Mouse (Mus musculus): ENCODE data around the gene Rnaset2b. TPM values are rescaled to one million over a fixed set of nuclear protein-coding genes. Genes with fewer than 3 reads are reported as not detected.
A peak's percentile ranks its signal among the peaks of the same experiment; 100 is the strongest.
"Not testable (repeated sequence)": the region's sequence is repeated elsewhere in the genome, so short reads cannot be mapped to it uniquely, and the experiment has no call there.

The Rnaset2b gene
- polyA plus RNA-seq, 1 experiment from 2014 or later: 446 TPM

DNA sequence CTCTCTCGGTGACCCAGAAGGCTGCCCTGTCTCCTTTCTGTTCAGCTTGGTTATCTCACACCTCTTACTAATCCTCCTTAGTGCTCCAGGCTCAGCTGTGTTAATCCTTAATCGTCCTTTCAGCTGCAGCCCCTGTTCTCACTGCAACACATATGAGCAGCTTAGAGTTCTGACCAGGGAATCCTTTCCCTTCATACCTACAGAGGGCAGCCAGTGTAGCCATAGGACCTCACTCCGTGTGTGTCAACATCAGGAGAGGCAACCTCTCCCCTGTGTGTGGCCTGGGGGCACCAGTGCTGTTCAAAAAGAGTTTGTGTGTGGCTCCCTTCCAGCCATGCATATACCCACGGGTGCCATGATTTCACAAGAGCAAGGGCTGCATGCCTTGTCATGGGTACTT, 35.2 kb downstream of the Rnaset2b start:
- not testable (repeated sequence) for H3K4me3 ChIP-seq (ENCODE audit: low read depth, low read length); H3K36me3 ChIP-seq (ENCODE audit: insufficient read depth, low read length); H3K9me3 ChIP-seq (ENCODE audit: low read length); H3K4me1 ChIP-seq (ENCODE audit: insufficient read depth, low read depth, low read length); H3K9ac ChIP-seq (replicated peaks; ENCODE audit: low read depth); ATAC-seq; H3K27ac ChIP-seq (ENCODE audit: low read length); H3K27me3 ChIP-seq (replicated peaks; ENCODE audit: insufficient read depth, low read length); H3K4me2 ChIP-seq (replicated peaks; ENCODE audit: low read depth, low read length); DNase-seq (ENCODE audit: low spot score)
- 44% methylated on average over 3 of the region's 4 CpGs for WGBS

DNA sequence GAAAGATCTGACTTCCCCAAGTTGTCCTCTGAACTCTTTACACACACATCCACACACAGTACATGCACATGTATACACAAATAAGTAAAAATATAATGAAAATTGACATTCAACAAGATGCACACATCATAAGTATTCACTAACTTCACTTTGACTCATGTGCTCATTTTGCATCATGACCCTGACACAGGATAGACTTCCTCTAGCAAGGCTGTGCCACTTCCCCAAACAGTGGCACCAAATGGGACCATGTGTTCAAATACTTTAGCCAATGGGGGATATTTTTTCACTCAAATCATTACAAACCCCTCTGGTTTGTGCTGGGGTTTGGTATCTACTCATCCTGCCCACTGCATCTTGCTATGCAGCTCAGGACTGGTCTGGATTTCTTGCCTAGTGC, 38.5 kb downstream of the Rnaset2b start:
- not testable (repeated sequence) for H3K27me3 ChIP-seq (replicated peaks; ENCODE audit: insufficient read depth, low read length); H3K27ac ChIP-seq (ENCODE audit: low read length); H3K9me3 ChIP-seq (ENCODE audit: low read length); H3K9ac ChIP-seq (replicated peaks; ENCODE audit: low read depth); H3K4me3 ChIP-seq (ENCODE audit: low read depth, low read length); DNase-seq (ENCODE audit: low spot score); H3K4me2 ChIP-seq (replicated peaks; ENCODE audit: low read depth, low read length); ATAC-seq; H3K4me1 ChIP-seq (ENCODE audit: insufficient read depth, low read depth, low read length); H3K36me3 ChIP-seq (ENCODE audit: insufficient read depth, low read length)

DNA sequence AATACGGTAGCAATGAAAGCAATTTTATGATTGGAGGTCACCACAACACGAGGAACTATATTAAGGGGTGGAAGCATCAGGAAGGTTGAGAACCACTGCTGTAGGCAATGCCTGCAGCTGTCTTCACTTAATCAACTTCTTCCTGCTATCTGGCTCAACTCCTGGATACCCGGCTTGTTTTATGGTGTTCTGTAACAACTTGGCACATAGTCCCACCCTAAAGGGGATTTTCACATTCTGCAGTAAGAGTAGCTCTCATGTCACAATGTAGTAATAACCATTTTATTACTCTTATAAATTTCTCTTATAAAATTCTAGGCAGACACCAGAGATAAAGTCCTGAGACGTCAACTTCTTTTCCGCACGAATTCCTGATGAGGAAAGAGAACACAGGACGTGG, 39.0 kb downstream of the Rnaset2b start:
- not testable (repeated sequence) for H3K4me1 ChIP-seq (ENCODE audit: insufficient read depth, low read depth, low read length); H3K9me3 ChIP-seq (ENCODE audit: low read length); DNase-seq (ENCODE audit: low spot score); H3K9ac ChIP-seq (replicated peaks; ENCODE audit: low read depth); H3K4me2 ChIP-seq (replicated peaks; ENCODE audit: low read depth, low read length); H3K27ac ChIP-seq (ENCODE audit: low read length); H3K27me3 ChIP-seq (replicated peaks; ENCODE audit: insufficient read depth, low read length); ATAC-seq; H3K4me3 ChIP-seq (ENCODE audit: low read depth, low read length); H3K36me3 ChIP-seq (ENCODE audit: insufficient read depth, low read length)
- whole genome bisulfite sequencing: no CpG with 5 or more reads among the region's 7 CpGs

DNA sequence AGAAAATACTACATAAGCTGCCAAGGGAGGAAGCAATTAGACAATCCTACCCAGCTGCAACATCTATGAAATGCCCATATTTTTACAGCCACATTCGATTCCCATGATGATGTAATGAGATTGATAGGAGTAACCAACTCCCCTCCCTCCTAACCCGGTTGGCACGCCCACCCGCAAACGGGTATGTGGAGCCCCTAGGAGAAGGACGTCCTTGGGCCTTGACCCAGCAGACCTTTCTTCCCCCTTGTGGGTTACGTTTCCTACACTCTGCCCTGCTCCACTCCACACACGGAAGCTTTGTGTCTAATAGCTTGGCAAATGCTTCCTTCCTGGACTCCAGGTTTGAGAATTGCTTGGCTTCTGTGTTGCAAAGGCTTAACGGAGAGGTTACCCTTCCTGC, 39.5 kb downstream of the Rnaset2b start:
- H3K9me3 ChIP-seq (ENCODE audit: low read length); H3K4me2 ChIP-seq (replicated peaks; ENCODE audit: low read depth, low read length); H3K4me1 ChIP-seq (ENCODE audit: insufficient read depth, low read depth, low read length); ATAC-seq; H3K27me3 ChIP-seq (replicated peaks; ENCODE audit: insufficient read depth, low read length); H3K27ac ChIP-seq (ENCODE audit: low read length); H3K4me3 ChIP-seq (ENCODE audit: low read depth, low read length); H3K9ac ChIP-seq (replicated peaks; ENCODE audit: low read depth); H3K36me3 ChIP-seq (ENCODE audit: insufficient read depth, low read length): not testable (repeated sequence)
- peak; percentile 3 for DNase-seq (ENCODE audit: low spot score)
- 45% methylated on average over 4 of the region's 9 CpGs for WGBS

DNA sequence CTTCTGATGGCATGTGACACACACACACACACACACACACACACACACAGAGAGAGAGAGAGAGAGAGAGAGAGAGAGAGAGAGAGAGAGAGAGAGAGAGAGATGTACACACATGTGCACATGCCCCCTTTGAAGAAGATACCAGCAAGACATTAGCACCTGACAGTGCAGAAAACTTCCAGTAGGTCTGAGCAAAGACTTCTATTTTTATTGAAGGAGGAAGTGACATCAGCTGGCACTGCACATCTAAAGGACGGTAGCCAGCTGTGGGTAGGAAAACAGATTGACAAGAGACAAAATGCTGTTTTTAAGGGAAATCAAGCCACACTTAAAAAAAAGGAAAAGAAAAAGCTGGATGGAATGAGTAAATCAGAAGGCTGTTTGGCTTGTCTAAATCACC, 43.8 kb downstream of the Rnaset2b start:
- not testable (repeated sequence) for H3K9me3 ChIP-seq (ENCODE audit: low read length); H3K27me3 ChIP-seq (replicated peaks; ENCODE audit: insufficient read depth, low read length); ATAC-seq; H3K9ac ChIP-seq (replicated peaks; ENCODE audit: low read depth); H3K4me3 ChIP-seq (ENCODE audit: low read depth, low read length); H3K36me3 ChIP-seq (ENCODE audit: insufficient read depth, low read length); DNase-seq (ENCODE audit: low spot score); H3K4me1 ChIP-seq (ENCODE audit: insufficient read depth, low read depth, low read length); H3K4me2 ChIP-seq (replicated peaks; ENCODE audit: low read depth, low read length); H3K27ac ChIP-seq (ENCODE audit: low read length)
- WGBS: no CpG with 5 or more reads among the region's 1 CpGs

DNA sequence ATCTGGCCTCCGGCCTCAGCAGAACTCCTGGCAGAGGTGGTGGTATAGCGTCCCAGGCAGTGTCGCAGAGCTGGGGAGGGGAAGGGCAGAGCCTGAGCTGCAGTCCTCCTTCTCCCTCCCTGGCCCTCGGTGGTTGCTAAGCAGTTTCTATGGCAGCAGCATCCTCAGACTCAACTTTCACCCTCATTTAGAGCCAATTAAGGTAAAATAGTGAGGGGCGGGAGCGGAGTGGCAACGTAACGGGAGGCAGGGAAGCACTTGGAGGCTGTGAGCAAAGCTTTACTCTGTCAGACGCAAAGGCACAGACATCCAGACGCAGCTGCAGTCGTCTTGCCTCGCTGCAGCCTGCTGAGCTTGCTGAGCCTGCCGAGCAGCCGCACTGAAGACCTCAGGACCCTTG, 54.8 kb downstream of the Rnaset2b start, which contains the start of gene Gm1604a:
Gene Gm1604a (plus strand): TSS at position 312 of the 400 bp plus-strand sequence.
- H3K36me3 ChIP-seq (ENCODE audit: insufficient read depth, low read length); H3K4me1 ChIP-seq (ENCODE audit: insufficient read depth, low read depth, low read length); H3K9me3 ChIP-seq (ENCODE audit: low read length); H3K4me2 ChIP-seq (replicated peaks; ENCODE audit: low read depth, low read length); DNase-seq (ENCODE audit: low spot score); ATAC-seq; H3K4me3 ChIP-seq (ENCODE audit: low read depth, low read length); H3K9ac ChIP-seq (replicated peaks; ENCODE audit: low read depth); H3K27ac ChIP-seq (ENCODE audit: low read length); H3K27me3 ChIP-seq (replicated peaks; ENCODE audit: insufficient read depth, low read length): not testable (repeated sequence)
- WGBS: no CpG with 5 or more reads among the region's 14 CpGs

DNA sequence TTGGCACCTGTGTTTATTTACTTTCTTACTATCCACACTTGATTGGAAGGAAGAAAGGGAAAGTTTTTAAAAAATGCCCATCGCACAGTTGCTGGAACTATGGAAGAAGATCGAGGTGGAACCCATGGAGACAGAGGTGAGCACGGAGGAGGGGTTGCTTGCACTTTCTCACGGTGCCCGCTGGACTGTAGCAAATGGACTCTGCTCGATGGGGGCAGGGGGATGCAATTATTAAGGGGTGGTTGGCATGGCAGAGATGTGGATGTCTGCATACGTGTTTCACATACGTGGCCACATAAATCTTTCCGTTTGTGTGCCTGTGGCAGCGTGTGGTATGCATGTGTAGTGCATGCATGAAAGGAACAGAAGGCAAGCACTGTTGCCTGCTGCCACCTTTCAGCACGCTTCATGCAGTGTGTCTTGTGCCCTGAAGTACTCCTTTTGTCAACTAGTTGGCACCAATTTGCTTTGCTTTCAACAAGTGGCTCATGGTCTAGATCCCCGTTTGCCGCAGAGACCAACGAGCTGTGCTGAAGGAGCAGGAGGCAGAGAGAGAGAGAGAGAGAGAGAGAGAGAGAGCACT, 55.4 kb downstream of the Rnaset2b start:
- DNase-seq (ENCODE audit: low spot score); ATAC-seq; H3K4me3 ChIP-seq (ENCODE audit: low read depth, low read length); H3K9me3 ChIP-seq (ENCODE audit: low read length); H3K9ac ChIP-seq (replicated peaks; ENCODE audit: low read depth); H3K4me2 ChIP-seq (replicated peaks; ENCODE audit: low read depth, low read length); H3K36me3 ChIP-seq (ENCODE audit: insufficient read depth, low read length); H3K4me1 ChIP-seq (ENCODE audit: insufficient read depth, low read depth, low read length); H3K27ac ChIP-seq (ENCODE audit: low read length); H3K27me3 ChIP-seq (replicated peaks; ENCODE audit: insufficient read depth, low read length): not testable (repeated sequence)
- 52% methylated on average over 3 of the region's 14 CpGs for WGBS

DNA sequence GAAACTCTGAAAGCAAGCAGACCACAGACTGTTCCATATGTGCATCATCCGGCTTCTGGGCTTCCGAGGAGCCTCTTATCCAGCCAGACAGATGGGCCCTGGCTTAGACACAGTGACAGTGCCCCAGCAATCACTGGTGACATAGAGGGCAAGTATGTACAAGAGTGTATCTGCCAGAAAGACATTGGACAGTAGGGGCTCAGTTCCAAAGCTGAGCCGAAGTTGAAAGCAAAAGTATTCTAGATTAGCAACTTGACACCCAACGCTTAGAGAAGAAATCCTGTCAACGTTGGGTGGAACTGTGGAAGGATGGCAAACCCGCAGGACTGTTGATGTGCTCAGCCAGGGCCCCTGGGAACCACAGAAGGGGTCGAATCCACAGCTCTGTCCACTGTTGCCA, 59.8 kb downstream of the Rnaset2b start:
- H3K4me3 ChIP-seq (ENCODE audit: low read depth, low read length); ATAC-seq; H3K9me3 ChIP-seq (ENCODE audit: low read length); H3K27me3 ChIP-seq (replicated peaks; ENCODE audit: insufficient read depth, low read length); H3K9ac ChIP-seq (replicated peaks; ENCODE audit: low read depth); H3K4me2 ChIP-seq (replicated peaks; ENCODE audit: low read depth, low read length); DNase-seq (ENCODE audit: low spot score); H3K4me1 ChIP-seq (ENCODE audit: insufficient read depth, low read depth, low read length); H3K27ac ChIP-seq (ENCODE audit: low read length); H3K36me3 ChIP-seq (ENCODE audit: insufficient read depth, low read length): not testable (repeated sequence)
- WGBS: 60% methylated on average over 5 of the region's 7 CpGs

DNA sequence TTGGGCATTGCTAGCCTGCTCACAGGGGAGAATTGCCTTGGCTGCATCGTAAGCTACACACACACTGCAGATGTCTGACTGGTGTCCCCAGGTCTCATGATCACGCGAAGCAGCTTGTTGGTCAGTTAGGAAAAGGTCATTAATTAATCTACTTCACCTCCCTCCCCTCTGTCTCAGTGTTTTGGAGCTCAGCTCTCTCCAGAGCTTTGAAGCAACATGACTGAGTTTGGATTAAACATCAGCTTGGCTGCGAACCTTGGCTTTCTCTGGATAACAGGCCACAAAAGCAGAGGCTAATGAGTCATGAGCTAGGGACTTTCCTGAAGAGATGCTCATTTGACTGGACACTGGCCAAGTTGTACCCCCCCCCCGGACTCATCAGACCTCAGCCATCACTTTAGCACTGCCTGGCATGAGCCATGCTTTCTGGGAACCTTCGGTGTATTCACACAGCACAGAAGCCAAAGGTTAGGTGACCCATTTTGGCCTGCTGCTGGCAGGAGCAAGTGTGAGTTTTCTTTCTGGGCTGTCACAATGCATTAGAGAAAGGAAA, 60.3 kb downstream of the Rnaset2b start:
- not testable (repeated sequence) for H3K9me3 ChIP-seq (ENCODE audit: low read length)

More for the DNA sequence above, 60.3 kb downstream of the Rnaset2b start:
- peak; percentile 52 for ATAC-seq
- DNase-seq (ENCODE audit: low spot score): peak; percentile 4
- not testable (repeated sequence) for H3K4me2 ChIP-seq (replicated peaks; ENCODE audit: low read depth, low read length); H3K27ac ChIP-seq (ENCODE audit: low read length); H3K9ac ChIP-seq (replicated peaks; ENCODE audit: low read depth); H3K4me1 ChIP-seq (ENCODE audit: insufficient read depth, low read depth, low read length); H3K27me3 ChIP-seq (replicated peaks; ENCODE audit: insufficient read depth, low read length); H3K4me3 ChIP-seq (ENCODE audit: low read depth, low read length); H3K36me3 ChIP-seq (ENCODE audit: insufficient read depth, low read length)
- 50% methylated on average over 3 of the region's 6 CpGs for WGBS

All from lung, postnatal 0 days (tissue).